Mouse (Mus musculus): ENCODE results near the gene Mrpl34. TPM values are rescaled to one million over a fixed set of nuclear protein-coding genes. Genes with fewer than 3 reads are reported as not detected.

The Mrpl34 gene
- polyA plus RNA-seq (2012; fragmentation: generic; extraction: Trizol) = 100 to 1,000 TPM in 1 of 2 experiments, 10 to 100 TPM in 1; 85.2 to 111 TPM

GRCm38 (mm10) chr8:71464513-71465500 is at the start of gene Mrpl34:
Gene Mrpl34, plus strand, starts transcription at chr8:71464959.

GRCm38 (mm10) chr8:71463188-71464033 is 1.3 kb upstream of the Mrpl34 start, which contains the start of gene Abhd8:
Gene Abhd8, minus strand, starts transcription at chr8:71463655.

GRCm38 (mm10) chr8:71468916-71469315 is 4.2 kb downstream of the Mrpl34 start, which contains the start of gene Dda1:
Gene Dda1, plus strand, starts transcription at chr8:71469199.

GRCm38 (mm10) chr8:71485142-71486135 is 20.7 kb downstream of the Mrpl34 start, which contains the start of gene Ano8:
Gene Ano8, minus strand, starts transcription at chr8:71485963.

GRCm38 (mm10) chr8:71487691-71488445 is 23.1 kb downstream of the Mrpl34 start, which contains the start of gene Gtpbp3:
Gene Gtpbp3, plus strand, starts transcription at chr8:71488103.

GRCm38 (mm10) chr8:71511644-71512043 is 46.9 kb downstream of the Mrpl34 start, which contains the start of gene Plvap:
Gene Plvap, minus strand, starts transcription at chr8:71511752.

Other genes starting within 250 kb of the Mrpl34 start
- gene Myo9b, start 192.2 kb upstream of the Mrpl34 start, polyA plus RNA-seq (2012; fragmentation: generic; extraction: Trizol) = 10 to 100 TPM; 16.6 to 39.5 TPM
- gene Haus8, start 192.0 kb upstream of the Mrpl34 start, polyA plus RNA-seq (2012; fragmentation: generic; extraction: Trizol) = 10 to 100 TPM; 22.8 to 26.1 TPM
- 100 to 1,000 TPM; 189 to 219 TPM for gene Use1, start 98.1 kb upstream of the Mrpl34 start, polyA plus RNA-seq (2012; fragmentation: generic; extraction: Trizol)
- gene Ocel1, start 93.7 kb upstream of the Mrpl34 start, polyA plus RNA-seq (2012; fragmentation: generic; extraction: Trizol) = 10 to 100 TPM; 22.1 to 26.8 TPM
- 10 to 100 TPM; 49.2 to 58.0 TPM for gene Nr2f6, start 83.0 kb upstream of the Mrpl34 start, polyA plus RNA-seq (2012; fragmentation: generic; extraction: Trizol)
- gene Ushbp1, start 69.2 kb upstream of the Mrpl34 start, polyA plus RNA-seq (2012; fragmentation: generic; extraction: Trizol) = under 1 TPM in 1 of 2 experiments, not detected in 1; 0.08 TPM
- 100 to 1,000 TPM; 111 to 146 TPM for gene Babam1, start 68.1 kb upstream of the Mrpl34 start, polyA plus RNA-seq (2012; fragmentation: generic; extraction: Trizol)
- 10 to 100 TPM in 1 of 2 experiments, 1 to 10 TPM in 1; 5.8 to 17.1 TPM for gene Ankle1, start 58.9 kb upstream of the Mrpl34 start, polyA plus RNA-seq (2012; fragmentation: generic; extraction: Trizol)
- gene Abhd8, start 1.3 kb upstream of the Mrpl34 start, polyA plus RNA-seq (2012; fragmentation: generic; extraction: Trizol) = 100 to 1,000 TPM in 1 of 2 experiments, 10 to 100 TPM in 1; 62.4 to 135 TPM
- 10 to 100 TPM; 60.9 to 90.0 TPM for gene Dda1, start 4.2 kb downstream of the Mrpl34 start, polyA plus RNA-seq (2012; fragmentation: generic; extraction: Trizol)
- 10 to 100 TPM in 1 of 2 experiments, 1 to 10 TPM in 1; 4.6 to 25.7 TPM for gene Ano8, start 21.0 kb downstream of the Mrpl34 start, polyA plus RNA-seq (2012; fragmentation: generic; extraction: Trizol)
- 10 to 100 TPM; 16.4 to 24.2 TPM for gene Gtpbp3, start 23.1 kb downstream of the Mrpl34 start, polyA plus RNA-seq (2012; fragmentation: generic; extraction: Trizol)
- 1 to 10 TPM in 1 of 2 experiments, under 1 TPM in 1; 0.33 to 1.3 TPM for gene Plvap, start 46.8 kb downstream of the Mrpl34 start, polyA plus RNA-seq (2012; fragmentation: generic; extraction: Trizol)
- under 1 TPM; 0.01 to 0.32 TPM for gene Ccdc194, start 60.8 kb downstream of the Mrpl34 start, polyA plus RNA-seq (2012; fragmentation: generic; extraction: Trizol)
- gene Bst2, start 72.5 kb downstream of the Mrpl34 start, polyA plus RNA-seq (2012; fragmentation: generic; extraction: Trizol) = 10 to 100 TPM; 11.1 to 98.6 TPM
- gene Mvb12a, start 78.0 kb downstream of the Mrpl34 start, polyA plus RNA-seq (2012; fragmentation: generic; extraction: Trizol) = 100 to 1,000 TPM; 101 to 142 TPM
- not detected for gene Tmem221, start 93.9 kb downstream of the Mrpl34 start, polyA plus RNA-seq (2012; fragmentation: generic; extraction: Trizol)
- under 1 TPM in 1 of 2 experiments, not detected in 1; 0.04 TPM for gene Nxnl1, start 101.6 kb downstream of the Mrpl34 start, polyA plus RNA-seq (2012; fragmentation: generic; extraction: Trizol)
- gene Slc27a1, start 103.9 kb downstream of the Mrpl34 start, polyA plus RNA-seq (2012; fragmentation: generic; extraction: Trizol) = 10 to 100 TPM; 10.5 to 16.2 TPM
- 100 to 1,000 TPM; 229 to 539 TPM for gene Pgls, start 127.2 kb downstream of the Mrpl34 start, polyA plus RNA-seq (2012; fragmentation: generic; extraction: Trizol)
- 1 to 10 TPM in 1 of 2 experiments, under 1 TPM in 1; 0.47 to 4.4 TPM for gene Fam129c, start 132.7 kb downstream of the Mrpl34 start, polyA plus RNA-seq (2012; fragmentation: generic; extraction: Trizol)
- gene Colgalt1, start 146.0 kb downstream of the Mrpl34 start, polyA plus RNA-seq (2012; fragmentation: generic; extraction: Trizol) = 10 to 100 TPM; 23.2 to 50.3 TPM
- gene Unc13a, start 206.8 kb downstream of the Mrpl34 start, polyA plus RNA-seq (2012; fragmentation: generic; extraction: Trizol) = under 1 TPM; 0.51 to 0.96 TPM
- 1 to 10 TPM; 1.3 to 4.2 TPM for gene Jak3, start 211.3 kb downstream of the Mrpl34 start, polyA plus RNA-seq (2012; fragmentation: generic; extraction: Trizol)
- 1 to 10 TPM in 1 of 2 experiments, under 1 TPM in 1; 0.28 to 2.8 TPM for gene Insl3, start 224.3 kb downstream of the Mrpl34 start, polyA plus RNA-seq (2012; fragmentation: generic; extraction: Trizol)
- not detected for gene B3gnt3, start 236.8 kb downstream of the Mrpl34 start, polyA plus RNA-seq (2012; fragmentation: generic; extraction: Trizol)